Mouse (Mus musculus) layer of hippocampus, adult 2 months (tissue): ENCODE measurements at regions not wholly inside any gene's neighbourhood (a gene's known extent, or its start where the extent isn't known, plus 50 kb on each side); places are given as distances from the start of the nearest gene placed in this dataset.

Experiments
- DNase-seq, 2 experiments: peaks; one replicate each; pipeline ENCODE4 v3.0.0; 2022; ENCODE audit warnings: low spot score in 2 of 2
- H3K27ac ChIP-seq: fragments of 200-600 bp; 2 replicates; pipeline ENCODE4 v1.8.1; 2022
- H3K4me3 ChIP-seq: fragments of 200-600 bp; 2 replicates; pipeline ENCODE4 v1.8.1; 2022; ENCODE audit warnings: mild to moderate bottlenecking
- CTCF ChIP-seq: fragments of 200-600 bp; conservative IDR thresholded peaks from 2 replicates; pipeline ENCODE4 v1.8.1; 2022; ENCODE audit warnings: antibody characterized with exemption, mild to moderate bottlenecking, moderate library complexity

GRCm38 (mm10) chr3:42286471-42286870, 544.1 kb downstream of the D3Ertd751e start:
- DNase-seq = no peak
- Histone ChIP-seq H3K27ac (no peak overlapping the region), H3K4me3 (no peak overlapping the region)
- TF ChIP-seq CTCF = no peak

GRCm38 (mm10) chr3:42312424-42312823, 570.0 kb downstream of the D3Ertd751e start:
- Histone ChIP-seq H3K27ac (no peak overlapping the region), H3K4me3 (no peak overlapping the region)
- no peak for DNase-seq
- TF ChIP-seq CTCF = peak; percentile 45

GRCm38 (mm10) chr3:42327708-42328107, 585.3 kb downstream of the D3Ertd751e start:
- no peak for TF ChIP-seq CTCF
- H3K4me3 ChIP-seq = no peak overlapping the region
- no peak overlapping the region for H3K27ac ChIP-seq
- DNase-seq = no peak

- no peak for TF ChIP-seq CTCF
- no peak overlapping the region for H3K27ac ChIP-seq
- H3K4me3 ChIP-seq = no peak overlapping the region
- peak; percentile 12 to 19 for DNase-seq
Measured at GRCm38 (mm10) chr3:42342806-42343205, 600.4 kb downstream of the D3Ertd751e start.

GRCm38 (mm10) chr3:42376785-42377184, 634.4 kb downstream of the D3Ertd751e start:
- Histone ChIP-seq H3K4me3 (no peak overlapping the region), H3K27ac (no peak overlapping the region)
- TF ChIP-seq CTCF = no peak
- DNase-seq = no peak

GRCm38 (mm10) chr3:42382151-42382550, 639.7 kb downstream of the D3Ertd751e start:
- H3K27ac ChIP-seq = no peak overlapping the region
- peak in 1 of 2 experiments; percentile 1 for DNase-seq
- TF ChIP-seq CTCF = no peak
- no peak overlapping the region for H3K4me3 ChIP-seq

GRCm38 (mm10) chr3:42402716-42403115, 660.3 kb downstream of the D3Ertd751e start:
- TF ChIP-seq CTCF = no peak
- Histone ChIP-seq H3K4me3 (no peak overlapping the region), H3K27ac (no peak overlapping the region)
- peak; percentile 16 for DNase-seq

GRCm38 (mm10) chr3:42408958-42409633, 666.7 kb downstream of the D3Ertd751e start:
- peak; percentile 58 to 62 for DNase-seq
- TF ChIP-seq CTCF = no peak
- Histone ChIP-seq H3K27ac (0 out of 2 replicates have a peak overlapping the region, but pooled peaks have one; percentile 21), H3K4me3 (no peak overlapping the region)

GRCm38 (mm10) chr3:42427363-42427762, 685.0 kb downstream of the D3Ertd751e start:
- TF ChIP-seq CTCF = no peak

GRCm38 (mm10) chr3:42449575-42449974, 707.2 kb downstream of the D3Ertd751e start:
- no peak overlapping the region for H3K4me3 ChIP-seq
- TF ChIP-seq CTCF = no peak
- no peak overlapping the region for H3K27ac ChIP-seq
- no peak for DNase-seq

More at GRCm38 (mm10) chr3:42427363-42427762, 685.0 kb downstream of the D3Ertd751e start:
- Histone ChIP-seq H3K27ac (no peak overlapping the region), H3K4me3 (no peak overlapping the region)
- DNase-seq = no peak

- TF ChIP-seq CTCF = no peak
- DNase-seq = no peak
Measured at GRCm38 (mm10) chr3:42464353-42464752, 721.9 kb downstream of the D3Ertd751e start.

GRCm38 (mm10) chr3:42467125-42467524, 724.7 kb downstream of the D3Ertd751e start:
- no peak for DNase-seq
- Histone ChIP-seq H3K27ac (no peak overlapping the region), H3K4me3 (no peak overlapping the region)
- no peak for TF ChIP-seq CTCF

More at GRCm38 (mm10) chr3:42464353-42464752, 721.9 kb downstream of the D3Ertd751e start:
- no peak overlapping the region for H3K4me3 ChIP-seq
- H3K27ac ChIP-seq = no peak overlapping the region

- TF ChIP-seq CTCF = no peak
- Histone ChIP-seq H3K4me3 (no peak overlapping the region), H3K27ac (no peak overlapping the region)
- DNase-seq = no peak
Measured at GRCm38 (mm10) chr3:42514922-42515593, 772.6 kb downstream of the D3Ertd751e start.

GRCm38 (mm10) chr3:42516286-42516685, 773.9 kb downstream of the D3Ertd751e start:
- no peak for DNase-seq
- Histone ChIP-seq H3K4me3 (no peak overlapping the region), H3K27ac (no peak overlapping the region)
- TF ChIP-seq CTCF = no peak
